Mouse (Mus musculus) limb, embryonic 15.5 days (tissue): Measurements from ENCODE around the gene Crtam. TPM values are rescaled to one million over a fixed set of nuclear protein-coding genes. Genes with fewer than 3 reads are reported as not detected.

Experiments
- ATAC-seq: fragments of 200-750 bp; cut with Nextera tagmentation; 2 replicates; pipeline ENCODE4 v1.8.0; 2017; ENCODE audit warnings: low read depth, moderate TSS enrichment; ENCODE audit not compliant: insufficient number of reproducible peaks, low FRiP score, low TSS enrichment
- H3K27ac ChIP-seq: fragments of 300-500 bp; sonication (generic); 2 replicates; pipeline ENCODE4 v1.5.1; 2015; ENCODE audit warnings: moderate library complexity, mild to moderate bottlenecking, inconsistent platforms
- H3K27me3 ChIP-seq: fragments of 300-500 bp; sonication (generic); 2 replicates; pipeline ENCODE4 v1.6.1; 2015; ENCODE audit warnings: inconsistent platforms
- H3K36me3 ChIP-seq: fragments of 300-500 bp; sonication (generic); 2 replicates; pipeline ENCODE4 v1.6.1; 2015; ENCODE audit warnings: inconsistent platforms
- H3K4me1 ChIP-seq: fragments of 300-500 bp; sonication (generic); 2 replicates; pipeline ENCODE4 v1.6.1; 2015; ENCODE audit warnings: inconsistent platforms
- H3K4me2 ChIP-seq: fragments of 300-500 bp; sonication (generic); 2 replicates; pipeline ENCODE4 v1.6.1; 2015; ENCODE audit warnings: mild to moderate bottlenecking, inconsistent platforms
- H3K4me3 ChIP-seq: fragments of 300-500 bp; sonication (generic); 2 replicates; pipeline ENCODE4 v1.5.1; 2015; ENCODE audit warnings: mild to moderate bottlenecking, inconsistent platforms
- H3K9ac ChIP-seq: fragments of 300-500 bp; sonication (generic); 2 replicates; pipeline ENCODE4 v1.6.1; 2015; ENCODE audit warnings: inconsistent platforms
- H3K9me3 ChIP-seq: fragments of 300-500 bp; sonication (generic); 2 replicates; pipeline ENCODE4 v1.6.1; 2016; ENCODE audit warnings: inconsistent platforms
- WGBS: fragments of 180-500 bp; shearing (Covaris S2); methylation state at CpG from one replicate; pipeline ENCODE4 v1.1.7; 2015; 5-methylcytosine and 5-hydroxymethylcytosine counted together
- polyA plus RNA-seq: library from polyadenylated mRNA; unstranded; fragments of >200 nt; fragmentation: Nextera tagmentation; extraction: Ambion mirVana; gene quantifications from 2 replicates; pipeline ENCODE4 v1.2.1, GENCODE M21; 2015

Gene Crtam
- polyA plus RNA-seq, result 0.20 and 0.24 TPM in 2 replicates

- H3K4me2 ChIP-seq, result no peak within 1 kb of the TSS
- H3K4me1 ChIP-seq, result no peaks in the 10 kb centered on the region
- H3K27me3 ChIP-seq, result no peaks in the 10 kb centered on the region
- no peak within 1 kb of the TSS for H3K27ac ChIP-seq
- 49% methylated on average over 4 of the region's 4 CpGs for WGBS
- no peak for ATAC-seq
- H3K4me3 ChIP-seq, result no peak within 1 kb of the TSS
- no peak within 1 kb of the TSS for H3K9ac ChIP-seq
- no peaks in the 10 kb centered on the region for H3K9me3 ChIP-seq
- no peaks in the 10 kb centered on the region for H3K36me3 ChIP-seq
Measured at GRCm38 (mm10) chr9:41004415-41004814, at the start of gene Crtam. Gene Crtam, minus strand, starts transcription at chr9:41004628.

- H3K9me3 ChIP-seq, result no peaks in the 10 kb centered on the region
- H3K36me3 ChIP-seq, result no peaks in the 10 kb centered on the region
- H3K9ac ChIP-seq, result no peak overlapping the region
- ATAC-seq, result no peak
- 0 out of 2 replicates have a peak, but pooled peaks cover 3% of the 10 kb centered on the region for H3K4me1 ChIP-seq
- H3K4me3 ChIP-seq, result no peak overlapping the region
- no peaks in the 10 kb centered on the region for H3K27me3 ChIP-seq
- 70% methylated on average over 9 of the region's 9 CpGs for WGBS
- no peak overlapping the region for H3K4me2 ChIP-seq
- H3K27ac ChIP-seq, result no peak overlapping the region
Measured at GRCm38 (mm10) chr9:41054166-41054565, 49.7 kb upstream of the Crtam start.

GRCm38 (mm10) chr9:41053478-41053877 is 49.0 kb upstream of the Crtam start:
- ATAC-seq, result no peak
- 55% methylated on average over 4 of the region's 4 CpGs for WGBS
- H3K27me3 ChIP-seq, result no peaks in the 10 kb centered on the region

GRCm38 (mm10) chr9:41051080-41051932 is 46.9 kb upstream of the Crtam start:
- no peak overlapping the region for H3K9ac ChIP-seq
- H3K36me3 ChIP-seq, result no peaks in the 10 kb centered on the region
- H3K4me2 ChIP-seq, result no peak overlapping the region
- no peaks in the 10 kb centered on the region for H3K9me3 ChIP-seq
- no peak for ATAC-seq
- H3K4me1 ChIP-seq, result 0 out of 2 replicates have a peak, but pooled peaks cover 3% of the 10 kb centered on the region
- H3K27me3 ChIP-seq, result no peaks in the 10 kb centered on the region
- no peak overlapping the region for H3K4me3 ChIP-seq
- WGBS, result 67% methylated on average over 11 of the region's 11 CpGs
- no peak overlapping the region for H3K27ac ChIP-seq

More at GRCm38 (mm10) chr9:41053478-41053877, 49.0 kb upstream of the Crtam start:
- no peak overlapping the region for H3K27ac ChIP-seq
- no peak overlapping the region for H3K4me3 ChIP-seq
- H3K4me2 ChIP-seq, result no peak overlapping the region
- no peaks in the 10 kb centered on the region for H3K9me3 ChIP-seq
- H3K4me1 ChIP-seq, result 0 out of 2 replicates have a peak, but pooled peaks cover 3% of the 10 kb centered on the region
- H3K36me3 ChIP-seq, result no peaks in the 10 kb centered on the region
- H3K9ac ChIP-seq, result no peak overlapping the region

GRCm38 (mm10) chr9:41050331-41051079 is 46.1 kb upstream of the Crtam start:
- 74% methylated on average over 12 of the region's 12 CpGs for WGBS
- no peaks in the 10 kb centered on the region for H3K27me3 ChIP-seq
- 0 out of 2 replicates have a peak, but pooled peaks cover 3% of the 10 kb centered on the region for H3K4me1 ChIP-seq
- H3K4me2 ChIP-seq, result no peak overlapping the region
- no peaks in the 10 kb centered on the region for H3K36me3 ChIP-seq
- no peak overlapping the region for H3K27ac ChIP-seq
- no peak for ATAC-seq
- no peak overlapping the region for H3K9ac ChIP-seq
- no peak overlapping the region for H3K4me3 ChIP-seq
- H3K9me3 ChIP-seq, result no peaks in the 10 kb centered on the region

GRCm38 (mm10) chr9:41049282-41049681 is 44.9 kb upstream of the Crtam start:
- 80% methylated on average over 7 of the region's 7 CpGs for WGBS
- H3K36me3 ChIP-seq, result no peaks in the 10 kb centered on the region
- no peaks in the 10 kb centered on the region for H3K9me3 ChIP-seq
- ATAC-seq, result no peak
- H3K27me3 ChIP-seq, result no peaks in the 10 kb centered on the region
- H3K9ac ChIP-seq, result no peak overlapping the region
- no peak overlapping the region for H3K4me3 ChIP-seq
- H3K4me1 ChIP-seq, result 0 out of 2 replicates have a peak, but pooled peaks cover 2% of the 10 kb centered on the region
- H3K27ac ChIP-seq, result no peak overlapping the region
- no peak overlapping the region for H3K4me2 ChIP-seq

GRCm38 (mm10) chr9:41048820-41049219 is 44.4 kb upstream of the Crtam start:
- Histone ChIP-seq H3K27me3 (no peaks in the 10 kb centered on the region), H3K9ac (no peak overlapping the region), H3K9me3 (no peaks in the 10 kb centered on the region), H3K4me2 (no peak overlapping the region), H3K27ac (no peak overlapping the region), H3K4me1 (no peaks in the 10 kb centered on the region), H3K36me3 (no peaks in the 10 kb centered on the region), H3K4me3 (no peak overlapping the region)
- no peak for ATAC-seq
- 84% methylated on average over 3 of the region's 3 CpGs for WGBS

- H3K4me2 ChIP-seq, result no peak overlapping the region
- no peaks in the 10 kb centered on the region for H3K36me3 ChIP-seq
- H3K27me3 ChIP-seq, result no peaks in the 10 kb centered on the region
- WGBS, result 92% methylated on average over 7 of the region's 7 CpGs
- H3K9me3 ChIP-seq, result no peaks in the 10 kb centered on the region
- no peak overlapping the region for H3K27ac ChIP-seq
- H3K9ac ChIP-seq, result no peak overlapping the region
- no peaks in the 10 kb centered on the region for H3K4me1 ChIP-seq
- no peak for ATAC-seq
- no peak overlapping the region for H3K4me3 ChIP-seq
Measured at GRCm38 (mm10) chr9:41048216-41048615, 43.8 kb upstream of the Crtam start.

GRCm38 (mm10) chr9:41047654-41048053 is 43.2 kb upstream of the Crtam start:
- Histone ChIP-seq H3K4me3 (no peak overlapping the region), H3K4me2 (no peak overlapping the region), H3K27me3 (no peaks in the 10 kb centered on the region), H3K27ac (no peak overlapping the region), H3K36me3 (no peaks in the 10 kb centered on the region), H3K9me3 (no peaks in the 10 kb centered on the region), H3K9ac (no peak overlapping the region), H3K4me1 (no peaks in the 10 kb centered on the region)
- WGBS, result 88% methylated on average over 2 of the region's 2 CpGs
- ATAC-seq, result no peak

- H3K4me3 ChIP-seq, result no peak overlapping the region
- no peaks in the 10 kb centered on the region for H3K36me3 ChIP-seq
- WGBS, result 14% methylated on average over 3 of the region's 3 CpGs
- no peak overlapping the region for H3K4me2 ChIP-seq
- H3K4me1 ChIP-seq, result no peaks in the 10 kb centered on the region
- no peaks in the 10 kb centered on the region for H3K27me3 ChIP-seq
- no peaks in the 10 kb centered on the region for H3K9me3 ChIP-seq
- H3K9ac ChIP-seq, result no peak overlapping the region
- ATAC-seq, result no peak
- no peak overlapping the region for H3K27ac ChIP-seq
Measured at GRCm38 (mm10) chr9:41044626-41045025, 40.2 kb upstream of the Crtam start.

- no peaks in the 10 kb centered on the region for H3K9me3 ChIP-seq
- WGBS, result 85% methylated on average over 5 of the region's 5 CpGs
- H3K4me3 ChIP-seq, result no peak overlapping the region
- H3K4me2 ChIP-seq, result no peak overlapping the region
- H3K9ac ChIP-seq, result no peak overlapping the region
- no peak for ATAC-seq
- H3K36me3 ChIP-seq, result no peaks in the 10 kb centered on the region
- H3K27me3 ChIP-seq, result no peaks in the 10 kb centered on the region
- H3K27ac ChIP-seq, result no peak overlapping the region
- no peaks in the 10 kb centered on the region for H3K4me1 ChIP-seq
Measured at GRCm38 (mm10) chr9:41043641-41044040, 39.2 kb upstream of the Crtam start.

GRCm38 (mm10) chr9:41041404-41041803 is 37.0 kb upstream of the Crtam start:
- H3K9me3 ChIP-seq, result no peaks in the 10 kb centered on the region
- H3K27ac ChIP-seq, result no peak overlapping the region
- no peaks in the 10 kb centered on the region for H3K27me3 ChIP-seq
- no peak overlapping the region for H3K4me2 ChIP-seq
- peaks cover 4% of the 10 kb centered on the region; the same call in 1 of the 2 replicates for H3K4me1 ChIP-seq
- no peak for ATAC-seq
- no peak overlapping the region for H3K9ac ChIP-seq
- WGBS, result 54% methylated on average over 3 of the region's 3 CpGs
- no peak overlapping the region for H3K4me3 ChIP-seq
- no peaks in the 10 kb centered on the region for H3K36me3 ChIP-seq
